Mouse (Mus musculus): ENCODE data around the gene BC107364.
"Not testable (repeated sequence)": the region's sequence is repeated elsewhere in the genome, so short reads cannot be mapped to it uniquely, and the experiment has no call there.

The BC107364 gene

GRCm38 (mm10) chr3:96410966-96411365 is 41.1 kb downstream of the BC107364 start:
- DNase-seq, result no peak

DNA sequence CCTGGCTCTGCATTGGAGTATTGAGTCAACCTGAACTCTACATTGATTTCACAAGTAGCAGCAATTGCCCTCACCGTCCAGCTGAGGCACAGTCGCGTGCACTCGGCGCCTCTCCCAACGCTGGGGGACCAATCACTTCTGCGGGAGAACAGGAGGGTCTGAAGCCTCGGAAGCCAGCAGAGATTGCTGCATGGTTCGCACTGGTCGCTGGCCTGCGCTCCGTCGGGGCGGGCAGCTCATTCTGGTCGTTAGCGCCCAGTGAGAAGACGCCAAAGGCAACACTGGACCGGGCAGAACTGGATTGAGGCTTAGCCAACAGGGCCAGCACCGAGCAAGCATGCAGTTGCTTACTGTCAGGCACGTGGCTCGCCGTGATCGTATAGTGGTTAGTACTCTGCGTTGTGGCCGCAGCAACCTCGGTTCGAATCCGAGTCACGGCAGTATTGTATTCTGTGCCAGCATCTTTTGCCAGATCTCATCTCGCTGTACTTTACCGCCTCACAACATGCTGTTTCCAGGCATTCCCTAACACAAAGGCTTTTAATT is 42.3 kb downstream of the BC107364 start:
- no peak for DNase-seq

DNA sequence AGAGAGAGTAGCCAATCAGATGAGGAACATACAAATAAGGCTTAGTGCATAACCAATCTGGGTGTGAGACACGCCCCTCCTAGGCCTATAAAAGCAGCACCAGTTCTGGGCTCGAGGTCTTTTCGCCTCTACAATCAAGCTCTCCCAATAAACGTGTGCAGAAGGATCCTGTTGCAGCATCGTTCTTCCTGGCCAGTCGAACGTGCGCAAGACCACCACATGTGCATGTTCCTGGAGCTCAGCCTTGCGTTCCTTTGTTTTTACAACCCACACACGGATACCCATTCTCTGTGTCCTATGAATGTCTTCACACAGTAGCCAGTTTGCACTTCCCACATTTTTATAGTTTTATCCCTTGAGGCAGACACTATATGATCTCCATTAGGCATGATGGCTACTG is 44.0 kb downstream of the BC107364 start:
- not testable (repeated sequence) for DNase-seq

GRCm38 (mm10) chr3:96405541-96406503 is 46.3 kb downstream of the BC107364 start:
- DNase-seq, result no peak

DNA sequence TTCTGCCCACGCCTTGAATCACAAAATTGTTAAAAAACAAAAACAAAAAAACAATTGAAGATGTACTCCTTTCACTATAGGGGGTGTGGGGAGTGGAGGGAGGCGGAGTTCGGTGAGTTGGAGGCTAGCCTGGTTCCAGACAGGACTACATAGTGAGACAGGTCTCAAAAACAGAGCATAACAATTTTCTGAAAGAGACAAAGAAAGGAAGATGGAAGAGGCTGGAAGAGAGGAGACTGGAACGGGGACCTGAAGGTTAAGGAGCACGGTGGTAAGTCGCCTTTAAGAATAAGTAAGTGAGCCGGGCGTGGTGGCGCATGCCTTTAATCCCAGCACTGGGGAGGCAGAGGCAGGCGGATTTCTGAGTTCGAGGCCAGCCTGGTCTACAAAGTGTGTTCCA is 47.1 kb downstream of the BC107364 start:
- no peak for DNase-seq

DNA sequence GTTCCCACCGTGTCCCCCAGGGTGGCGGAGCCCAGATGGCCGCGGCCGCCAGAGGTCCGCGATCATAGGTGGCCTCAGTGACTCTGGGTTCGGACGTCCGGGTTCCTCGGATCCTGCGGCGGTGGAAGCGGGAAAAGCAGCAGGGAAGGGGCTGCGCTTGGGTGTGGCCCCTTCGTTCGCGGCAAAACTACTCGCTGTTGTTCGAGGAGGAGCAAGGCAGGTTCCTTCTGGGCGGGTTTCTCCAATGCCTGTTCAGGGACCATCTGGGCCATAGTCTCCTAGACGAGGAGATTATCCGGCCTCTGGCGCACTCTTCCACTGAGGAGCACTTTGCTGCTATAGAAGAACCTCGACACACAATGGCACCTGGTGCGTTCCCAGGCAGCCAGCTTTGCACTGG is 47.7 kb downstream of the BC107364 start:
- DNase-seq, result no peak

- no peak for DNase-seq
Measured at GRCm38 (mm10) chr3:96403016-96403415, 49.1 kb downstream of the BC107364 start.

DNA sequence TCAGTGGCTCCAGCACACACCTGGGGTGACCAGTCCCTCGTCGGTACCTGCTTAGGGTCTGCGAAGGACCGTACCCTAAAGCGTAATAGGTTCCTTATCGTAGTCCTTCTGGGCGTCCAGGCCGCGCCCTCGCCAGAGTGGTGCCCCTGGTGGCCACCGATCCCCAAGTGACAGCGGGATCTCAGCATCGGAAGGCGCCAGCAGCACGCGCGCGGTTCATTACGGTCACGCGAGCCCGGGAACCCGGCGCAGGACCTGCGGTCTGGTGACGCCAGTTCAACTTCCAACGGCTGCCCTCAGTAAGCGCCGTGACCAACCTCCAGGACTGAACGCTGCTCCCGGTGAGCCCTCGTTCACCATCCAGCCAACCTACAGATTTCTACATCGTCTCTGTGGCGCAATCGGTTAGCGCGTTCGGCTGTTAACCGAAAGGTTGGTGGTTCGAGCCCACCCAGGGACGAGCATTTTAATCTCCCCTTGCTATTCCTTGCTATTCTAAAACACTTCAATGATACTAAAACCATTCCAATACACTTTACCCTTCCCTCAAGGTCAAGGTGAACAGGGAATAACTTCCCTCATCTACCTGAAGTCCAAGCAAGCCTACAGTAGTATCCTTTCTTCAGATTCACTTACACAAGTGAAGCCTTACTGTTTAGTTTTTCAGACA is 50.1 kb downstream of the BC107364 start:
- DNase-seq, result peak in 1 of 2 experiments; percentile 30

DNA sequence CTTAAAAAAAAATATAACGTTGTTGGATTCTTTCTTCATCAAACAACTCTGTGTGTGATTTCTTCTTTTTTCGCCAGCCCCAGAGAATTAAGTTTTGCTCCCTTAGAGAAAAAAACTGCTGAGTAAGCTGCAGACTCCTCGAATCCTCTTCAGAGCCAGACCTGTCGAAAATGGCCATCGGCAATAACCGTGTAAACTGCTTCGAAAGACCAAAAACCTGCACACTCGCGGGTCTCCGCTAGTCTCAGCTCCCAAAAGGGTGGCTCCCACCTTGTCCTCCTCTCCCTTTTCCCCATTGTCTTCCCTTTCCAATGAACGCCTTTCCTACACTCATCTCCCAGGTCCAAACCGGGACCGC is 50.7 kb downstream of the BC107364 start:
- no peak for DNase-seq

DNA sequence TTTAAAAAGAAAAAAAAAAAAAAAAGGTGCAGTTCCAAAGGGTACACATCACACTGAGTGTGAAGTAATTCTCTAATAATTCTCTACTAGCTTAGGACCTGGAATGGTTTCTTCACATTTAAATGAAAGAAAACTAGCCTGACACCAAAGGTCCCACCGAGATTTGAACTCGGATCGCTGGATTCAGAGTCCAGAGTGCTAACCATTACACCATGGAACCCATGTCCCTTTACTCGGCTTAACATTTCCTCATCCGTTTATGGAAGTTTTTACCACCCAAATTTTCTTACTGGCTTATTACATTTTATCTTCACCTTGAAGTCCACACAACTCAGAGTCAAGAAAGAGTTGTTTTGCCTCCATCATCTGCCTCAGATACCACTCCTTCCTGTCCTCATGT is 53.2 kb downstream of the BC107364 start:
- no peak for DNase-seq

GRCm38 (mm10) chr3:96396857-96397256 is 55.2 kb downstream of the BC107364 start:
- DNase-seq, result no peak

GRCm38 (mm10) chr3:96387202-96387601 is 64.9 kb downstream of the BC107364 start:
- not testable (repeated sequence) for DNase-seq
